Mouse (Mus musculus) left cerebral cortex, adult 9 months (tissue): ENCODE measurements around the gene Slc24a5.

ENCODE experiments used
- DNase-seq, 2 experiments: peaks; one replicate each; pipeline ENCODE4 v3.0.0; 2022; ENCODE audit warnings: low spot score in 2 of 2

Gene Slc24a5

GRCm38 (mm10) chr2:125119381-125120110 lies 51.6 kb downstream of the Slc24a5 start:
- peak in 1 of 2 experiments; percentile 50 for DNase-seq

- no peak for DNase-seq
Measured at GRCm38 (mm10) chr2:125122288-125122623, 54.3 kb downstream of the Slc24a5 start.

- DNase-seq: peak in 1 of 2 experiments; percentile 48
Measured at GRCm38 (mm10) chr2:125122624-125123476, 54.9 kb downstream of the Slc24a5 start.

GRCm38 (mm10) chr2:125123477-125123852 lies 55.5 kb downstream of the Slc24a5 start, which contains the start of gene Myef2:
TSS of gene Myef2 (minus strand) at chr2:125123661.
- peak in 1 of 2 experiments; percentile 71 for DNase-seq

- no peak for DNase-seq
Measured at GRCm38 (mm10) chr2:125125824-125126223, 57.9 kb downstream of the Slc24a5 start.

GRCm38 (mm10) chr2:125126792-125127191 lies 58.9 kb downstream of the Slc24a5 start:
- no peak for DNase-seq

GRCm38 (mm10) chr2:125134113-125134512 lies 66.2 kb downstream of the Slc24a5 start:
- no peak for DNase-seq

GRCm38 (mm10) chr2:125135903-125136811 lies 68.2 kb downstream of the Slc24a5 start, which contains the start of gene Ctxn2:
TSS of gene Ctxn2 (plus strand) at chr2:125136692.
- DNase-seq: peak in 1 of 2 experiments; percentile 63

GRCm38 (mm10) chr2:125136846-125137245 lies 68.9 kb downstream of the Slc24a5 start:
- DNase-seq: no peak
